Mouse (Mus musculus): Measurements from ENCODE around the gene Fanci. TPM values are rescaled to one million over a fixed set of nuclear protein-coding genes. Genes with fewer than 3 reads are reported as not detected.

Fanci gene
- total RNA-seq, 1 experiment = 33.0 TPM

- peak overlapping the region; percentile 55 to 61 for H3K4me3 ChIP-seq (ENCODE audit: insufficient read depth in 1 of 2, low read depth in 1 of 2, low read length in 2 of 2, poor library complexity in 1 of 2, severe bottlenecking in 1 of 2)
- TF ChIP-seq MAFK (IDR thresholded peaks at IDR 0.05; ENCODE audit: insufficient read depth, low read depth, low read length) (no peak), ZC3H11A (IDR thresholded peaks at IDR 0.05; ENCODE audit: borderline replicate concordance, low read depth, low read length) (no peak), ZNF384 (IDR thresholded peaks at IDR 0.05; ENCODE audit: low read depth, low read length) (no peak), CHD2 (IDR thresholded peaks at IDR 0.05; ENCODE audit: low read depth, low read length) (no peak), HCFC1 (IDR thresholded peaks at IDR 0.05; ENCODE audit: borderline replicate concordance, insufficient read depth, low read length) (no peak)
- peaks cover 17 to 22% of the 10 kb centered on the region in 2 experiments for H3K4me1 ChIP-seq (ENCODE audit: control insufficient read depth in 2 of 2, insufficient read depth in 2 of 2, low read length in 2 of 2, poor library complexity in 1 of 2)
- no peak for DNase-seq (ENCODE audit: low read depth, low spot score)
- H3K36me3 ChIP-seq (ENCODE audit: control insufficient read depth, insufficient read depth, low read length, poor library complexity, severe bottlenecking) = no peaks in the 10 kb centered on the region
- H3K9ac ChIP-seq (ENCODE audit: insufficient read depth, low read depth, low read length, poor library complexity, severe bottlenecking) = peak overlapping the region; percentile 82
- peak overlapping the region; percentile 90 for H3K27ac ChIP-seq (ENCODE audit: insufficient read depth, low read depth, low read length, poor library complexity, severe bottlenecking)
- no peaks in the 10 kb centered on the region for H3K9me3 ChIP-seq (ENCODE audit: control insufficient read depth, insufficient read depth, low read depth, low read length)
- in situ Hi-C loops (cut with MboI; ENCODE audit: low sequenced_read_pairs in 2 of 2, unreplicated experiment in 2 of 2) = no loop called here
These were observed 3.7 kb upstream of the Fanci start for GRCm38 (mm10) chr7:79387991-79388390.

GRCm38 (mm10) chr7:79388671-79389206, 3.0 kb upstream of the Fanci start:
- peak; percentile 53 for TF ChIP-seq MAFK (IDR thresholded peaks at IDR 0.05; ENCODE audit: insufficient read depth, low read depth, low read length)
- TF ChIP-seq ZNF384 (IDR thresholded peaks at IDR 0.05; ENCODE audit: low read depth, low read length) = no peak
- H3K27ac ChIP-seq (ENCODE audit: insufficient read depth, low read depth, low read length, poor library complexity, severe bottlenecking) = peak overlapping the region; percentile 68

GRCm38 (mm10) chr7:79390141-79390708, 1.5 kb upstream of the Fanci start:
- H3K27ac ChIP-seq (ENCODE audit: insufficient read depth, low read depth, low read length, poor library complexity, severe bottlenecking) = no peak overlapping the region; the same call in 1 of the 2 replicates
- no peaks in the 10 kb centered on the region for H3K9me3 ChIP-seq (ENCODE audit: control insufficient read depth, insufficient read depth, low read depth, low read length)
- no peaks in the 10 kb centered on the region for H3K36me3 ChIP-seq (ENCODE audit: control insufficient read depth, insufficient read depth, low read length, poor library complexity, severe bottlenecking)
- in situ Hi-C loops (cut with MboI; ENCODE audit: low sequenced_read_pairs in 2 of 2, unreplicated experiment in 2 of 2) = no loop called here
- TF ChIP-seq ZC3H11A (IDR thresholded peaks at IDR 0.05; ENCODE audit: borderline replicate concordance, low read depth, low read length) (no peak), HCFC1 (IDR thresholded peaks at IDR 0.05; ENCODE audit: borderline replicate concordance, insufficient read depth, low read length) (no peak), ZNF384 (IDR thresholded peaks at IDR 0.05; ENCODE audit: low read depth, low read length) (no peak), MAFK (IDR thresholded peaks at IDR 0.05; ENCODE audit: insufficient read depth, low read depth, low read length) (no peak), CHD2 (IDR thresholded peaks at IDR 0.05; ENCODE audit: low read depth, low read length) (no peak)
- peaks cover 21 to 30% of the 10 kb centered on the region in 2 experiments for H3K4me1 ChIP-seq (ENCODE audit: control insufficient read depth in 2 of 2, insufficient read depth in 2 of 2, low read length in 2 of 2, poor library complexity in 1 of 2)
- no peak for DNase-seq (ENCODE audit: low read depth, low spot score)
- no peak overlapping the region; the same call in 1 of the 2 replicates for H3K9ac ChIP-seq (ENCODE audit: insufficient read depth, low read depth, low read length, poor library complexity, severe bottlenecking)
- H3K4me3 ChIP-seq (ENCODE audit: insufficient read depth in 1 of 2, low read depth in 1 of 2, low read length in 2 of 2, poor library complexity in 1 of 2, severe bottlenecking in 1 of 2) = no peak overlapping the region

More at GRCm38 (mm10) chr7:79388671-79389206, 3.0 kb upstream of the Fanci start:
- no peaks in the 10 kb centered on the region for H3K36me3 ChIP-seq (ENCODE audit: control insufficient read depth, insufficient read depth, low read length, poor library complexity, severe bottlenecking)
- in situ Hi-C loops (cut with MboI; ENCODE audit: low sequenced_read_pairs in 2 of 2, unreplicated experiment in 2 of 2) = no loop called here
- H3K9ac ChIP-seq (ENCODE audit: insufficient read depth, low read depth, low read length, poor library complexity, severe bottlenecking) = peak overlapping the region; percentile 7; the same call in 1 of the 2 replicates
- peaks cover 19 to 22% of the 10 kb centered on the region in 2 experiments for H3K4me1 ChIP-seq (ENCODE audit: control insufficient read depth in 2 of 2, insufficient read depth in 2 of 2, low read length in 2 of 2, poor library complexity in 1 of 2)
- H3K4me3 ChIP-seq (ENCODE audit: insufficient read depth in 1 of 2, low read depth in 1 of 2, low read length in 2 of 2, poor library complexity in 1 of 2, severe bottlenecking in 1 of 2) = peak overlapping the region; percentile 5 to 55; a peak in 2 of 4 replicates
- no peak for DNase-seq (ENCODE audit: low read depth, low spot score)
- no peaks in the 10 kb centered on the region for H3K9me3 ChIP-seq (ENCODE audit: control insufficient read depth, insufficient read depth, low read depth, low read length)

GRCm38 (mm10) chr7:79391471-79391870, 258 bp upstream of the Fanci start:
- no peak for DNase-seq (ENCODE audit: low read depth, low spot score)
- in situ Hi-C loops (cut with MboI; ENCODE audit: low sequenced_read_pairs in 2 of 2, unreplicated experiment in 2 of 2) = no loop called here
- H3K36me3 ChIP-seq (ENCODE audit: control insufficient read depth, insufficient read depth, low read length, poor library complexity, severe bottlenecking) = peaks cover 2% of the 10 kb centered on the region; the same call in 1 of the 2 replicates
- H3K4me3 ChIP-seq (ENCODE audit: insufficient read depth in 1 of 2, low read depth in 1 of 2, low read length in 2 of 2, poor library complexity in 1 of 2, severe bottlenecking in 1 of 2) = peak overlapping the region; percentile 69 to 79
- peak overlapping the region; percentile 88 for H3K9ac ChIP-seq (ENCODE audit: insufficient read depth, low read depth, low read length, poor library complexity, severe bottlenecking)
- TF ChIP-seq MAFK (IDR thresholded peaks at IDR 0.05; ENCODE audit: insufficient read depth, low read depth, low read length) = no peak
- TF ChIP-seq CHD2 (IDR thresholded peaks at IDR 0.05; ENCODE audit: low read depth, low read length) = no peak
- TF ChIP-seq ZC3H11A (IDR thresholded peaks at IDR 0.05; ENCODE audit: borderline replicate concordance, low read depth, low read length) = no peak
- no peak for TF ChIP-seq ZNF384 (IDR thresholded peaks at IDR 0.05; ENCODE audit: low read depth, low read length)
- no peak for TF ChIP-seq HCFC1 (IDR thresholded peaks at IDR 0.05; ENCODE audit: borderline replicate concordance, insufficient read depth, low read length)
- H3K9me3 ChIP-seq (ENCODE audit: control insufficient read depth, insufficient read depth, low read depth, low read length) = no peaks in the 10 kb centered on the region
- H3K27ac ChIP-seq (ENCODE audit: insufficient read depth, low read depth, low read length, poor library complexity, severe bottlenecking) = peak overlapping the region; percentile 89
- H3K4me1 ChIP-seq (ENCODE audit: control insufficient read depth in 2 of 2, insufficient read depth in 2 of 2, low read length in 2 of 2, poor library complexity in 1 of 2) = peaks cover 21 to 31% of the 10 kb centered on the region in 2 experiments

Measured in ES-E14 (cell line).